Mouse (Mus musculus): ENCODE measurements around the gene Mark4.

GRCm38 (mm10) chr7:19410766-19411344 lies 47.8 kb downstream of the Mark4 start:
- TF ChIP-seq EP300 (IDR thresholded peaks at IDR 0.05) (no peak), CTCF (IDR thresholded peaks at IDR 0.05) (no peak)

Data from lung, postnatal 0 days (tissue).